Mouse (Mus musculus) midbrain, embryonic 16.5 days (tissue): ENCODE measurements around the gene Olfr62. TPM values are rescaled to one million over a fixed set of nuclear protein-coding genes. Genes with fewer than 3 reads are reported as not detected.

ENCODE experiments used
- polyA plus RNA-seq: library from polyadenylated mRNA; unstranded; fragments of >200 nt; fragmentation: Nextera tagmentation; extraction: Ambion mirVana; gene quantifications from 2 replicates; pipeline ENCODE4 v1.2.1, GENCODE M21; 2015

Gene Olfr62
- polyA plus RNA-seq, 1 experiment from 2014 or later: not detected

Other genes with a start within 250 kb of the Olfr62 start
- gene Szt2, start 249.7 kb upstream of the Olfr62 start, polyA plus RNA-seq: 8.7 and 10.3 TPM in 2 replicates
- gene Med8, start 249.6 kb upstream of the Olfr62 start, polyA plus RNA-seq: 101 TPM in 2 replicates
- gene Elovl1, start 230.9 kb upstream of the Olfr62 start, polyA plus RNA-seq: 25.1 and 26.1 TPM in 2 replicates
- 22.6 and 27.6 TPM in 2 replicates for gene Cdc20, start 221.6 kb upstream of the Olfr62 start, polyA plus RNA-seq
- 0.11 TPM in 1 of 2 replicates, not detected in the other for gene Mpl, start 201.4 kb upstream of the Olfr62 start, polyA plus RNA-seq
- gene Tie1, start 168.9 kb upstream of the Olfr62 start, polyA plus RNA-seq: 13.1 and 14.4 TPM in 2 replicates
- gene 2610528J11Rik, start 132.0 kb upstream of the Olfr62 start, polyA plus RNA-seq: not detected in 2 replicates
- gene Tmem125, start 114.9 kb upstream of the Olfr62 start, polyA plus RNA-seq: not detected in 2 replicates
- gene Cfap57, start 38.2 kb upstream of the Olfr62 start, polyA plus RNA-seq: 2.0 and 2.5 TPM in 2 replicates
- 84.8 and 98.6 TPM in 2 replicates for gene Ebna1bp2, start 38.2 kb upstream of the Olfr62 start, polyA plus RNA-seq
- gene Olfr1342, start 33.8 kb downstream of the Olfr62 start, polyA plus RNA-seq: not detected in 2 replicates
- gene Olfr1341, start 44.6 kb downstream of the Olfr62 start, polyA plus RNA-seq: not detected in 2 replicates
- gene Olfr1340, start 61.2 kb downstream of the Olfr62 start, polyA plus RNA-seq: not detected in 2 replicates
- gene Olfr1339, start 73.2 kb downstream of the Olfr62 start, polyA plus RNA-seq: not detected in 2 replicates
- gene Olfr1338, start 99.8 kb downstream of the Olfr62 start, polyA plus RNA-seq: not detected in 2 replicates
- gene Olfr1337, start 123.6 kb downstream of the Olfr62 start, polyA plus RNA-seq: not detected in 2 replicates
- not detected in 2 replicates for gene Olfr1335, start 151.0 kb downstream of the Olfr62 start, polyA plus RNA-seq
- gene Olfr1333, start 177.3 kb downstream of the Olfr62 start, polyA plus RNA-seq: not detected in 2 replicates
- gene Olfr1331, start 205.7 kb downstream of the Olfr62 start, polyA plus RNA-seq: not detected in 2 replicates
- gene Olfr1330, start 229.6 kb downstream of the Olfr62 start, polyA plus RNA-seq: not detected in 2 replicates